Mouse (Mus musculus) limb, embryonic 11.5 days (tissue): Measurements from ENCODE around the gene Rgs12. TPM values are rescaled to one million over a fixed set of nuclear protein-coding genes. Genes with fewer than 3 reads are reported as not detected.

Source experiments
- ATAC-seq: fragments of 200-750 bp; cut with Nextera tagmentation; 2 replicates; pipeline ENCODE4 v1.8.0; 2017; ENCODE audit warnings: low read depth; ENCODE audit not compliant: insufficient number of reproducible peaks, low FRiP score, low TSS enrichment
- DNase-seq: peaks from one replicate; pipeline ENCODE4 v3.0.0-alpha.2; 2015; ENCODE audit warnings: low spot score
- H3K27ac ChIP-seq: fragments of 300-500 bp; sonication (generic); replicated peaks from 2 replicates; pipeline ENCODE4 v1.5.1; 2014; ENCODE audit warnings: low read depth, mild to moderate bottlenecking, low read length
- H3K27me3 ChIP-seq: fragments of 300-500 bp; sonication (generic); 2 replicates; pipeline ENCODE4 v1.6.1; 2014; ENCODE audit warnings: mild to moderate bottlenecking, low read length, mixed read lengths; ENCODE audit not compliant: control insufficient read depth, insufficient read depth
- H3K36me3 ChIP-seq: fragments of 300-500 bp; sonication (generic); 2 replicates; pipeline ENCODE4 v1.6.1; 2014; ENCODE audit warnings: mild to moderate bottlenecking, low read length, moderate library complexity, mixed read lengths; ENCODE audit not compliant: control insufficient read depth, insufficient read depth
- H3K4me1 ChIP-seq: fragments of 300-500 bp; sonication (generic); 2 replicates; pipeline ENCODE4 v1.6.1; 2014; ENCODE audit warnings: low read length, mixed read lengths; ENCODE audit not compliant: control insufficient read depth, insufficient read depth
- H3K4me2 ChIP-seq: fragments of 300-500 bp; sonication (generic); 2 replicates; pipeline ENCODE4 v1.6.1; 2014; ENCODE audit warnings: low read depth, mild to moderate bottlenecking, moderate library complexity; ENCODE audit not compliant: severe bottlenecking
- H3K4me3 ChIP-seq: fragments of 300-500 bp; sonication (generic); 2 replicates; pipeline ENCODE4 v1.5.1; 2014; ENCODE audit warnings: low read depth, low read length
- H3K9ac ChIP-seq: fragments of 300-500 bp; sonication (generic); 2 replicates; pipeline ENCODE4 v1.6.1; 2014; ENCODE audit warnings: mild to moderate bottlenecking, low read length
- H3K9me3 ChIP-seq: fragments of 300-500 bp; sonication (generic); 2 replicates; pipeline ENCODE4 v1.6.1; 2016; ENCODE audit warnings: low read length; ENCODE audit not compliant: control insufficient read depth
- WGBS: fragments of 180-500 bp; shearing (Covaris S2); extraction: QIAGEN DNeasy Blood & Tissue Kit; methylation state at CpG from one replicate; pipeline ENCODE4 v1.1.7; 2014; 5-methylcytosine and 5-hydroxymethylcytosine counted together
- polyA plus RNA-seq: library from polyadenylated mRNA; unstranded; fragments of >200 nt; fragmentation: Nextera tagmentation; extraction: Ambion mirVana; gene quantifications from 2 replicates; pipeline ENCODE4 v1.2.1, GENCODE M21; 2014

Rgs12 gene
- polyA plus RNA-seq, 1 experiment from 2014 or later = 38.7 TPM

GRCm38 (mm10) chr5:34943428-34943827, 5.8 kb upstream of the Rgs12 start:
- no peak for ATAC-seq
- Histone ChIP-seq H3K4me2 (no peak overlapping the region), H3K9ac (no peak overlapping the region), H3K27me3 (no peaks in the 10 kb centered on the region), H3K9me3 (no peaks in the 10 kb centered on the region), H3K4me3 (no peak overlapping the region), H3K4me1 (no peaks in the 10 kb centered on the region), H3K27ac (no peak overlapping the region), H3K36me3 (no peaks in the 10 kb centered on the region)
- DNase-seq = no peak
- WGBS = 84% methylated on average over 3 of the region's 3 CpGs

GRCm38 (mm10) chr5:34949769-34950211, 545 bp downstream of the Rgs12 start:
- H3K9me3 ChIP-seq = no peaks in the 10 kb centered on the region
- peak overlapping the region; percentile 86 for H3K27ac ChIP-seq
- peak overlapping the region; percentile 59 for H3K4me2 ChIP-seq
- WGBS = 0% methylated on average over 12 of the region's 12 CpGs
- no peaks in the 10 kb centered on the region for H3K27me3 ChIP-seq
- DNase-seq (no peak), ATAC-seq (peak; percentile 42; the same call in 1 of the 2 replicates)
- peak overlapping the region; percentile 94 for H3K4me3 ChIP-seq
- H3K36me3 ChIP-seq = peaks cover 6% of the 10 kb centered on the region; the same call in 1 of the 2 replicates
- H3K4me1 ChIP-seq = no peaks in the 10 kb centered on the region
- peak overlapping the region; percentile 98 for H3K9ac ChIP-seq

DNA sequence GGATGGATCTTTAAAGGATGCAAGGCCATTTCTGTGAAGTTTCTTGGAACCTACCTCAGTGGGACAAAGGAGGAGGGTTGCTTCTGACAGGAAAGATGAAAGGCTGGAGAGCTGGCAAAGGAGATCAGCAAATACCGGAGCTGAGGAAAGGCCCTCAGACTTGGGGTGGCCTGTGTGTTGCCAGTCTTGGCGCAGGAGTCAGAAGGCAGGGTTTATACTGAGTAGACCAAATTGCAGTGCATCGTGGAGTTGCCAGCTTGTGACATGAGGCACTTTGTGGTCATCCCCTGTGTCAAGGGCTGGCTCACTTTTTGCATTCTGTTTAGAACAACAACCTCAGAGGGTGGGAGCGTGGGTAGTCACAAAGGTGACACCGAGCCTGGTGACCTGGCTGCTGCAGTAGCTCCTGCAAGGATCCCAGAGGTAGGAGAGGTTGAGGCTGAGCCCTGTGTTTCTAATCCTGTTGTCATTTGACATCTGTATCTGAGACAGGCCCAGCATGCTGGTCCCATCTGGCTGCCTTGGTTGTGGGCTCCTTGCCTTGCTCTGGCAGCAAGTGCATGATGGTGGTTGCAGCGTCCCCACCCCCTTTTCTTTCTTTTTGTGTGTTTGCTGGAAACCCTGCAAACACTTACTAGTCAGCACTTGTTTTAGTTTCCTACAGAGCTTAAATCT, 1.4 kb downstream of the Rgs12 start:
- H3K36me3 ChIP-seq = peaks cover 6% of the 10 kb centered on the region; the same call in 1 of the 2 replicates
- H3K9ac ChIP-seq = peak overlapping the region; percentile 98
- WGBS = 85% methylated on average over 6 of the region's 6 CpGs
- H3K4me1 ChIP-seq = no peaks in the 10 kb centered on the region
- H3K4me3 ChIP-seq = peak overlapping the region; percentile 94; the same call in 1 of the 2 replicates
- no peaks in the 10 kb centered on the region for H3K9me3 ChIP-seq
- no peak for ATAC-seq
- no peaks in the 10 kb centered on the region for H3K27me3 ChIP-seq
- H3K4me2 ChIP-seq = peak overlapping the region; percentile 59
- H3K27ac ChIP-seq = no peak overlapping the region
- no peak for DNase-seq

GRCm38 (mm10) chr5:34951161-34951834, 2.1 kb downstream of the Rgs12 start:
- WGBS = 95% methylated on average over 8 of the region's 8 CpGs
- Histone ChIP-seq H3K27ac (no peak overlapping the region), H3K27me3 (no peaks in the 10 kb centered on the region), H3K4me2 (peak overlapping the region; percentile 59; the same call in 1 of the 2 replicates), H3K4me1 (no peaks in the 10 kb centered on the region), H3K36me3 (peaks cover 6% of the 10 kb centered on the region; the same call in 1 of the 2 replicates), H3K9ac (peak overlapping the region; percentile 28; the same call in 1 of the 2 replicates), H3K9me3 (no peaks in the 10 kb centered on the region), H3K4me3 (no peak overlapping the region)
- DNase-seq (no peak), ATAC-seq (no peak)

DNA sequence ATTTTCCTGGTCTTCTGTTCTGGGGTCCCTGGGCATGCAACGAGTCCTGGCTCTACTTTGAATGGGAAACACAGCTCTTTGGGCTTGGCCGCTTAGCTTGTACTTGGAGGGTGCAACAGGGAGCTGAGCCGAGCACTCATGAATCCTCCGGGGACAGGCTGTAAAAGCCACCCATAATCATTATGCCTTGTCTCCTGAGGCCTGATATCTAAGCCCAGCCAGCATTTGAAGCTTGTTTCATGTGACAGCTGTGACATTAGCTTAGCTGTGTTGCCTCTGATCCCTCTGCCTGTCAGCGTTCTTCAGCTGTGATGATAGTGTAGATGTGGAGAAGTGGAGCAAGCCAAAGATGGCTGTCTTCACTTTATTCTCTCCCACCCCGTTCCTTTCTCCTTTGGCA, 5.3 kb downstream of the Rgs12 start:
- 75% methylated on average over 6 of the region's 6 CpGs for WGBS
- ATAC-seq = no peak
- DNase-seq = no peak
- Histone ChIP-seq H3K9ac (no peak overlapping the region), H3K4me2 (no peak overlapping the region), H3K9me3 (no peaks in the 10 kb centered on the region), H3K36me3 (peaks cover 6% of the 10 kb centered on the region; the same call in 1 of the 2 replicates), H3K4me1 (peaks cover 3% of the 10 kb centered on the region; the same call in 1 of the 2 replicates), H3K27me3 (no peaks in the 10 kb centered on the region), H3K4me3 (no peak overlapping the region), H3K27ac (no peak overlapping the region)

GRCm38 (mm10) chr5:34955630-34956029, 6.4 kb downstream of the Rgs12 start:
- H3K4me1 ChIP-seq = peaks cover 3% of the 10 kb centered on the region; the same call in 1 of the 2 replicates
- no peak overlapping the region for H3K9ac ChIP-seq
- WGBS = 59% methylated on average over 5 of the region's 5 CpGs
- DNase-seq = no peak
- H3K27me3 ChIP-seq = no peaks in the 10 kb centered on the region
- H3K4me2 ChIP-seq = no peak overlapping the region
- H3K4me3 ChIP-seq = no peak overlapping the region
- no peaks in the 10 kb centered on the region for H3K9me3 ChIP-seq
- H3K36me3 ChIP-seq = peaks cover 6% of the 10 kb centered on the region; the same call in 1 of the 2 replicates
- no peak overlapping the region for H3K27ac ChIP-seq
- ATAC-seq = no peak

DNA sequence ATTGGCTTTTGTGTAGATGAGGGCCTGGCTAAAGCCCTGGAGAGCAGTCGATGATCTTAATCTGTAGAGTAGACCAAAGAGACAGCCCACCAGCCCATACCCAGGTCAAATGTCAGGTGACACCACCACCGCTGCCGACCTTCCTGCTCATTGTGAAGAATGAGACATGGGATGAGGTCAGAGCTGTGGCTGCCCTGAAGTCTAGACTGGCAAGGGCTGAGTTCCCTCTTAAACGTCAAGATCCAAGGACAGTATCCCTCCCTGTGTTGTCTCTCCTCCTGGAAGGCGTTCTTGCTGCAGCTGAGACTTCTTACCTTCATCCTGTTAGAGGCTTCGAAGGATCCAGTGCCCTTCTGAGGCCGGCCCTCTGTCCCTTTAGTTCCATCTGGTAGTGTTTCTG, 6.9 kb downstream of the Rgs12 start:
- Histone ChIP-seq H3K36me3 (peaks cover 6% of the 10 kb centered on the region; the same call in 1 of the 2 replicates), H3K9ac (no peak overlapping the region), H3K27ac (no peak overlapping the region), H3K4me2 (no peak overlapping the region), H3K4me3 (no peak overlapping the region), H3K9me3 (no peaks in the 10 kb centered on the region), H3K4me1 (peaks cover 3% of the 10 kb centered on the region; the same call in 1 of the 2 replicates), H3K27me3 (no peaks in the 10 kb centered on the region)
- 76% methylated on average over 7 of the region's 7 CpGs for WGBS
- no peak for ATAC-seq
- no peak for DNase-seq

DNA sequence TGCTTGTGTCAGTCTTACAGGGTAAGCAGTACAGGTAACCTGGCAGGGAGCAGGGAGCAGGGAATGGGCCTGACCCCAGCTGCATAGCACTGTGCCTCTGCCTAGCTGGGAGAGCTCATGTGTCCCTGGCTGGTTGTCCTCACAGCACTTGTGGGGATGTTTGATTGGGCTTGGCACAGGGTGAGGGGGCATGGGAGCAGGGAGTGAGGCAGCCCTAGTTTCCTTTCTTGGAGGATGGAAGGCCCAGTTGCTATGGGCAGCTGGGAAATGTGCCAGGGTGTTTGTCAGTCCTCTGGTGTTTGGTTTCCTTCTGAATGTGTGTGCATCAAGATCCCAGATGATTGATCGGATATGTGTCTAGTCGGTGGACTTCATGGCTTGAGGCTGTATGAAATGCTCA, 7.8 kb downstream of the Rgs12 start:
- no peak for ATAC-seq
- Histone ChIP-seq H3K4me1 (peaks cover 3% of the 10 kb centered on the region; the same call in 1 of the 2 replicates), H3K27me3 (no peaks in the 10 kb centered on the region)

More for the DNA sequence above, 7.8 kb downstream of the Rgs12 start:
- no peak for DNase-seq
- Histone ChIP-seq H3K9me3 (no peaks in the 10 kb centered on the region), H3K4me3 (no peak overlapping the region), H3K4me2 (no peak overlapping the region), H3K27ac (no peak overlapping the region), H3K9ac (no peak overlapping the region), H3K36me3 (peaks cover 6% of the 10 kb centered on the region; the same call in 1 of the 2 replicates)
- WGBS = 94% methylated on average over 2 of the region's 2 CpGs
